Mouse (Mus musculus): ENCODE results near the gene Tbc1d24. TPM values are rescaled to one million over a fixed set of nuclear protein-coding genes. Genes with fewer than 3 reads are reported as not detected.
"Not testable (repeated sequence)": the region's sequence is repeated elsewhere in the genome, so short reads cannot be mapped to it uniquely, and the experiment has no call there.

The Tbc1d24 gene
- polyA plus RNA-seq, 1 experiment = 10.6 TPM

GRCm38 (mm10) chr17:24142897-24143296 lies 62.5 kb downstream of the Tbc1d24 start:
- Histone ChIP-seq H3K4me1 (ENCODE audit: control insufficient read depth, insufficient read depth, low read length) (peaks cover 4% of the 10 kb centered on the region), H3K27ac (ENCODE audit: control insufficient read depth, insufficient read depth, low read depth, low read length, poor library complexity) (no peak overlapping the region), H3K4me3 (replicated peaks; ENCODE audit: control insufficient read depth, low read depth, low read length) (no peak overlapping the region)
- TF ChIP-seq CTCF (IDR thresholded peaks at IDR 0.05; ENCODE audit: control insufficient read depth, insufficient read depth, low read length) (no peak), POLR2A (IDR thresholded peaks at IDR 0.05; ENCODE audit: borderline replicate concordance, control insufficient read depth, low read depth, low read length) (no peak)
- 70% methylated on average over 2 of the region's 2 CpGs for WGBS

- H3K4me1 ChIP-seq (ENCODE audit: control insufficient read depth, insufficient read depth, low read length) = peaks cover 6% of the 10 kb centered on the region
- H3K4me3 ChIP-seq (replicated peaks; ENCODE audit: control insufficient read depth, low read depth, low read length) = peak overlapping the region; percentile 99
- TF ChIP-seq CTCF (IDR thresholded peaks at IDR 0.05; ENCODE audit: control insufficient read depth, insufficient read depth, low read length) = no peak
- TF ChIP-seq POLR2A (IDR thresholded peaks at IDR 0.05; ENCODE audit: borderline replicate concordance, control insufficient read depth, low read depth, low read length) = peak; percentile 61; the same call in 1 of the 2 replicates
- under 1% methylated on average over 57 of the region's 57 CpGs for WGBS
- H3K27ac ChIP-seq (ENCODE audit: control insufficient read depth, insufficient read depth, low read depth, low read length, poor library complexity) = peak overlapping the region; percentile 95
Observed at GRCm38 (mm10) chr17:24141425-24141920, 63.9 kb downstream of the Tbc1d24 start.

- TF ChIP-seq POLR2A (IDR thresholded peaks at IDR 0.05; ENCODE audit: borderline replicate concordance, control insufficient read depth, low read depth, low read length) (no peak), CTCF (IDR thresholded peaks at IDR 0.05; ENCODE audit: control insufficient read depth, insufficient read depth, low read length) (no peak)
- Histone ChIP-seq H3K4me1 (ENCODE audit: control insufficient read depth, insufficient read depth, low read length) (peaks cover 6% of the 10 kb centered on the region), H3K4me3 (replicated peaks; ENCODE audit: control insufficient read depth, low read depth, low read length) (peak overlapping the region; percentile 99), H3K27ac (ENCODE audit: control insufficient read depth, insufficient read depth, low read depth, low read length, poor library complexity) (peak overlapping the region; percentile 95)
- 1% methylated on average over 43 of the region's 43 CpGs for whole genome bisulfite sequencing
Observed at GRCm38 (mm10) chr17:24140845-24141424, 64.4 kb downstream of the Tbc1d24 start.

GRCm38 (mm10) chr17:24139968-24140367 lies 65.4 kb downstream of the Tbc1d24 start:
- WGBS = 44% methylated on average over 4 of the region's 4 CpGs

GRCm38 (mm10) chr17:24139256-24139655 lies 66.1 kb downstream of the Tbc1d24 start:
- no peak overlapping the region for H3K27ac ChIP-seq (ENCODE audit: control insufficient read depth, insufficient read depth, low read depth, low read length, poor library complexity)
- WGBS = 66% methylated on average over 3 of the region's 3 CpGs
- H3K4me1 ChIP-seq (ENCODE audit: control insufficient read depth, insufficient read depth, low read length) = peaks cover 6% of the 10 kb centered on the region
- TF ChIP-seq POLR2A (IDR thresholded peaks at IDR 0.05; ENCODE audit: borderline replicate concordance, control insufficient read depth, low read depth, low read length) (no peak), CTCF (IDR thresholded peaks at IDR 0.05; ENCODE audit: control insufficient read depth, insufficient read depth, low read length) (no peak)
- no peak overlapping the region for H3K4me3 ChIP-seq (replicated peaks; ENCODE audit: control insufficient read depth, low read depth, low read length)

More at GRCm38 (mm10) chr17:24139968-24140367, 65.4 kb downstream of the Tbc1d24 start:
- Histone ChIP-seq H3K4me3 (replicated peaks; ENCODE audit: control insufficient read depth, low read depth, low read length) (no peak overlapping the region), H3K27ac (ENCODE audit: control insufficient read depth, insufficient read depth, low read depth, low read length, poor library complexity) (no peak overlapping the region), H3K4me1 (ENCODE audit: control insufficient read depth, insufficient read depth, low read length) (peaks cover 6% of the 10 kb centered on the region)
- TF ChIP-seq CTCF (IDR thresholded peaks at IDR 0.05; ENCODE audit: control insufficient read depth, insufficient read depth, low read length) (no peak), POLR2A (IDR thresholded peaks at IDR 0.05; ENCODE audit: borderline replicate concordance, control insufficient read depth, low read depth, low read length) (no peak)

- no peak overlapping the region for H3K27ac ChIP-seq (ENCODE audit: control insufficient read depth, insufficient read depth, low read depth, low read length, poor library complexity)
- peaks cover 6% of the 10 kb centered on the region for H3K4me1 ChIP-seq (ENCODE audit: control insufficient read depth, insufficient read depth, low read length)
- 84% methylated on average over 2 of the region's 2 CpGs for WGBS
- no peak overlapping the region for H3K4me3 ChIP-seq (replicated peaks; ENCODE audit: control insufficient read depth, low read depth, low read length)
- TF ChIP-seq CTCF (IDR thresholded peaks at IDR 0.05; ENCODE audit: control insufficient read depth, insufficient read depth, low read length) (no peak), POLR2A (IDR thresholded peaks at IDR 0.05; ENCODE audit: borderline replicate concordance, control insufficient read depth, low read depth, low read length) (no peak)
Observed at GRCm38 (mm10) chr17:24137226-24137880, 68.0 kb downstream of the Tbc1d24 start.

- Histone ChIP-seq H3K4me1 (ENCODE audit: control insufficient read depth, insufficient read depth, low read length) (peaks cover 2% of the 10 kb centered on the region; the same call in 1 of the 2 replicates), H3K27ac (ENCODE audit: control insufficient read depth, insufficient read depth, low read depth, low read length, poor library complexity) (no peak overlapping the region), H3K4me3 (replicated peaks; ENCODE audit: control insufficient read depth, low read depth, low read length) (no peak overlapping the region)
- no peak for TF ChIP-seq POLR2A (IDR thresholded peaks at IDR 0.05; ENCODE audit: borderline replicate concordance, control insufficient read depth, low read depth, low read length)
- TF ChIP-seq CTCF (IDR thresholded peaks at IDR 0.05; ENCODE audit: control insufficient read depth, insufficient read depth, low read length) = no peak
Observed at GRCm38 (mm10) chr17:24134062-24134461, 71.3 kb downstream of the Tbc1d24 start.

- WGBS = 88% methylated on average over 4 of the region's 4 CpGs
- not testable (repeated sequence) for H3K27ac ChIP-seq (ENCODE audit: control insufficient read depth, insufficient read depth, low read depth, low read length, poor library complexity); H3K4me3 ChIP-seq (replicated peaks; ENCODE audit: control insufficient read depth, low read depth, low read length); H3K4me1 ChIP-seq (ENCODE audit: control insufficient read depth, insufficient read depth, low read length)
Observed at GRCm38 (mm10) chr17:24132919-24133318, 72.4 kb downstream of the Tbc1d24 start.
